Mouse (Mus musculus): ENCODE measurements around the gene Top2a. TPM values are rescaled to one million over a fixed set of nuclear protein-coding genes. Genes with fewer than 3 reads are reported as not detected.

The Top2a gene
- polyA plus RNA-seq, 1 experiment from 2014 or later, result 178 TPM

DNA sequence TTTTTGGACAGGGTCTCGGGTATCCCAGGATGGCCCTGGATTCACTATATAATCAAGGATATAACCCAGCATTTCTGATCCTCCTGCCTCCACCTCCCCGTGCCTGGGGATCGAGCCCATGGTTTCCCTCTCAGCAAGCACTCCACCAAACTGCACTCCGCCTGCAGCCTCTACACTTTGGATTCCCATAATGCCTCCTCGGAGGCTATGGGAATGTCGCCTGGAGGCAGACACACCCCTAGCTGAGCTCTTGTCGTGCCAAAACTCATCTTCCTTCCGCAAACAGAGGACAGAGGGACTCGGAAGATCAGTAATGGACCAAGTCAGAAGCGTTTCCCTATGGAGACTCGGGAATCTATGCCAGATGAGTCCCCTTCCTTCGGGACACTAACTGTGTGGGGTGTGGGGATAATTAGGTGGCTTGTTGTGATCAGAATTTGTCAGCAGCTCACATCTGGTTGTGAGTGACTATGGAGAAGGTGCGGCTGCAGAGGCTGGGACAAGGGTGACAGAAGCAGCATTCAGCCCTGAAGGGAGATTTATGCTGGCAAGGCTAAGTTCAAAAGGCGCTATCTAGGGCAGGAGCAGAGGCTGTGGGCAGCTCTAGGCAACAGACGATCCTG, 45.4 kb downstream of the Top2a start:
- H3K27ac ChIP-seq, result peak overlapping the region; percentile 5; the same call in 1 of the 2 replicates
- ATAC-seq (ENCODE audit: insufficient number of reproducible peaks, low FRiP score, low TSS enrichment, low read depth), result no peak

DNA sequence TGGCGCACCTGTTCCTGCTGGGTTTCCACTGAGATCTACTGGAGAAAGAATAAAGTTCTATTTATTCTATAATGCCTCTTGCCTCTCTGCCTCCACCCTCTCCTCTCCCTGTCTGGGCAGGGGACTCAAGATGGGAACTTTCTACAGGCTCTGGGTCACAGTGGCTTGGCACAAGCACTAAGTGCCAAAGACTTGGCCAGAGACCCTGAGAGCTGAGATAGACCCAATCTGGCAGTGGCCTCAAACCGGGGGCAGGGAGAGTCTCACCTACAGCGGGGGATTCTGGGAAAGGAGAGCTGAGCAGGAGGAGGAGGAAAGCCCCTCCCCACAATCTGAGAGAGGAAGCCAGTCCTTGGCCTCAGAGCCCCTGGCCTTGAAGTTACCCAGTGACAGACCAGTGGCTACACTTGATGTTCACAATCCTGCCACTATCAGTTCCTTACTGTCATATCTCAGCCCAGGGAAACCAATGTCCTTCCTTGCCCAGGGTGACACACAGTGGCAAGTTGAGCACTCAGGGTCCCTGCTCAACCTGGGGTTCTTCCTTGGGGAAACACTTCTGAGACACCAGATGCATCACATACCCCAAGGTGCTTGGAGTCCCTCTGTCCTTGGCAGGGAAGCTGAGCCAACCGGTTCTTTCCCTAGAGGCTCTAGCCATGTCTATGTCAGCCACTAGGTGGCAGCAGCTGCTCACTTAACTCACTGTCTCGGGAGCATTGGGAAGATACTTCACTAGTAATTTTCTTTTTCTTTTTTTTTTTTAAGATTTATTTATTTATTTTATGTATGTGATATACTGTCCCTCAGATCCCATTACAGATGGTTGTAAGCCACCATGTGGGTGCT, 48.9 kb downstream of the Top2a start:
- H3K9me3 ChIP-seq, result no peaks in the 10 kb centered on the region
- no peak overlapping the region for H3K9ac ChIP-seq
- no peak for ATAC-seq (ENCODE audit: insufficient number of reproducible peaks, low FRiP score, low TSS enrichment, low read depth)
- H3K27me3 ChIP-seq, result no peaks in the 10 kb centered on the region
- no peak overlapping the region for H3K27ac ChIP-seq
- H3K4me3 ChIP-seq, result no peak overlapping the region
- WGBS, result 45% methylated on average over 5 of the region's 5 CpGs
- peaks cover 37% of the 10 kb centered on the region for H3K4me1 ChIP-seq
- no peak overlapping the region for H3K4me2 ChIP-seq
- H3K36me3 ChIP-seq, result peaks cover 49% of the 10 kb centered on the region

More for the DNA sequence above, 45.4 kb downstream of the Top2a start:
- Histone ChIP-seq H3K36me3 (peaks cover 15% of the 10 kb centered on the region), H3K4me1 (peaks cover 34% of the 10 kb centered on the region), H3K4me2 (no peak overlapping the region), H3K27me3 (peaks cover 5% of the 10 kb centered on the region; the same call in 1 of the 2 replicates), H3K4me3 (no peak overlapping the region), H3K9ac (no peak overlapping the region), H3K9me3 (no peaks in the 10 kb centered on the region)
- WGBS, result 39% methylated on average over 15 of the region's 15 CpGs

DNA sequence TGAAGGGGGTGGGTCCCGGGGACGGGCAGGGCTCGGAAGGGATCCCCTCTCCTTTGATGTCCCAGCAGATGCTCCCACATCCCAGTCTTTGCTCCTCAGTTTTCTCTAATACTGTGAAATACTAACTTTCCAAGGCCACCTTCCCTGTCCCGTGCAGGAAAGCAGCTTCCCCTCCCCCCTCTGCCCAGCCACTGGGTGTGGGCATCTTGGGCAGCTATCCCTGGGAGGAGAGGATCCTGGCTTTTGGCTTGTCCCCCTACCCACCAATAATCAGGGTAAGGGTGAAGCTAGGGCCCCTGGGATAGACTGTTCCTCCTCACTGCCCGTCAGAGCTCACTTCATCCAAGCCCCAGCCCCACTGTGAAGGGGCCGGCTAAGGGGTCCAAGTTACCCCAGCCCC, 49.8 kb downstream of the Top2a start:
- H3K27ac ChIP-seq, result no peak overlapping the region
- no peak for ATAC-seq (ENCODE audit: insufficient number of reproducible peaks, low FRiP score, low TSS enrichment, low read depth)
- H3K27me3 ChIP-seq, result no peaks in the 10 kb centered on the region
- peaks cover 56% of the 10 kb centered on the region for H3K36me3 ChIP-seq
- H3K9me3 ChIP-seq, result no peaks in the 10 kb centered on the region
- peaks cover 43% of the 10 kb centered on the region for H3K4me1 ChIP-seq
- H3K9ac ChIP-seq, result no peak overlapping the region
- no peak overlapping the region for H3K4me3 ChIP-seq
- WGBS, result 83% methylated on average over 6 of the region's 6 CpGs
- no peak overlapping the region for H3K4me2 ChIP-seq

- Histone ChIP-seq H3K9me3 (no peaks in the 10 kb centered on the region), H3K4me1 (peaks cover 43% of the 10 kb centered on the region), H3K27ac (no peak overlapping the region), H3K9ac (no peak overlapping the region), H3K4me3 (no peak overlapping the region), H3K27me3 (no peaks in the 10 kb centered on the region), H3K36me3 (peaks cover 57% of the 10 kb centered on the region), H3K4me2 (no peak overlapping the region)
- ATAC-seq (ENCODE audit: insufficient number of reproducible peaks, low FRiP score, low TSS enrichment, low read depth), result 0 out of 2 replicates have a peak, but pooled peaks have one; percentile 9
- WGBS, result 87% methylated on average over 14 of the region's 14 CpGs
These were observed 50.4 kb downstream of the Top2a start for GRCm38 (mm10) chr11:98973584-98973983.

- WGBS, result 85% methylated on average over 9 of the region's 9 CpGs
- Histone ChIP-seq H3K4me2 (no peak overlapping the region), H3K36me3 (peaks cover 64% of the 10 kb centered on the region), H3K9ac (no peak overlapping the region), H3K27me3 (no peaks in the 10 kb centered on the region), H3K27ac (no peak overlapping the region), H3K9me3 (no peaks in the 10 kb centered on the region), H3K4me1 (peaks cover 48% of the 10 kb centered on the region), H3K4me3 (no peak overlapping the region)
- 0 out of 2 replicates have a peak, but pooled peaks have one; percentile 17 for ATAC-seq (ENCODE audit: insufficient number of reproducible peaks, low FRiP score, low TSS enrichment, low read depth)
These were observed 51.1 kb downstream of the Top2a start for GRCm38 (mm10) chr11:98972801-98973360.

GRCm38 (mm10) chr11:98972215-98972614, 51.8 kb downstream of the Top2a start:
- no peak overlapping the region for H3K4me3 ChIP-seq
- WGBS, result 51% methylated on average over 9 of the region's 9 CpGs
- no peak overlapping the region for H3K27ac ChIP-seq
- no peak overlapping the region for H3K9ac ChIP-seq
- H3K4me1 ChIP-seq, result peaks cover 55% of the 10 kb centered on the region
- ATAC-seq (ENCODE audit: insufficient number of reproducible peaks, low FRiP score, low TSS enrichment, low read depth), result no peak
- H3K27me3 ChIP-seq, result no peaks in the 10 kb centered on the region
- H3K4me2 ChIP-seq, result no peak overlapping the region
- peaks cover 68% of the 10 kb centered on the region for H3K36me3 ChIP-seq
- H3K9me3 ChIP-seq, result no peaks in the 10 kb centered on the region

DNA sequence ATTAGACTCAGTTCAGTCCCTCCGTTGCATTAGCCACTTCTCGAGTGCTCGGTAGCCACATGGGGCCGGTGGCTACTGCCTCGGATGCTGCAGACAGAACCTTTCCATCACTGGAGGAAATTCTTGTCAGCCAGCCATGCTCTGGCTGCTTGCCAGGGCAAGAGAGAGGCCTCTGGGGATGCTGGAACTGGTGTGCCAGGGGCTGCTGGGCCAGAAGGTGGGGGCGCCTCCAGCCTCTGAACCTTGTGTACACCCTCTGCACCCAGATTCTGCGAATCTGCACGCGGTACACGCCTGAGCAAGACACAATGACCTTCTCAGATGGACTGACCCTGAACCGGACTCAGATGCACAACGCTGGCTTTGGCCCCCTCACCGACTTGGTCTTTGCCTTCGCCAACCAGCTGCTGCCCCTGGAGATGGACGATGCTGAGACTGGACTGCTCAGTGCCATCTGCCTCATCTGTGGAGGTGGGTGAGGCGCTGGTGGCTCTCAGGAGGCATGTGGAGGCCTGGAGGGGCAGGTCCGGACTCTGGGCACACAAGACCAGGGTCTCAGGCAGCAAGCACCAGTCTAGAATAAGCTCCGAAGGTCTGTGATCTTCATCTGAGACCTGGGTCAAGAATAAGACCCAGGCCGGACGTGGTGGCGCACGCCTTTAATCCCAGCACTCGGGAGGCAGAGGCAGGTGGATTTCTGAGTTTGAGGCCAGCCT, 52.5 kb downstream of the Top2a start:
- Histone ChIP-seq H3K9ac (no peak overlapping the region), H3K4me1 (peaks cover 63% of the 10 kb centered on the region), H3K27ac (peak overlapping the region; percentile 27; the same call in 1 of the 2 replicates), H3K36me3 (peaks cover 75% of the 10 kb centered on the region), H3K4me2 (no peak overlapping the region), H3K4me3 (no peak overlapping the region), H3K27me3 (no peaks in the 10 kb centered on the region), H3K9me3 (no peaks in the 10 kb centered on the region)
- 67% methylated on average over 23 of the region's 23 CpGs for WGBS
- no peak for ATAC-seq (ENCODE audit: insufficient number of reproducible peaks, low FRiP score, low TSS enrichment, low read depth)

GRCm38 (mm10) chr11:98970191-98970925, 53.6 kb downstream of the Top2a start:
- no peak for ATAC-seq (ENCODE audit: insufficient number of reproducible peaks, low FRiP score, low TSS enrichment, low read depth)
- 77% methylated on average over 29 of the region's 29 CpGs for WGBS
- H3K4me1 ChIP-seq, result peaks cover 74% of the 10 kb centered on the region
- H3K4me3 ChIP-seq, result no peak overlapping the region
- no peaks in the 10 kb centered on the region for H3K27me3 ChIP-seq
- no peak overlapping the region for H3K4me2 ChIP-seq
- peak overlapping the region; percentile 57 for H3K27ac ChIP-seq
- peaks cover 75% of the 10 kb centered on the region for H3K36me3 ChIP-seq
- H3K9me3 ChIP-seq, result no peaks in the 10 kb centered on the region
- H3K9ac ChIP-seq, result no peak overlapping the region

- 21% methylated on average over 16 of the region's 17 CpGs for WGBS
- H3K4me3 ChIP-seq, result no peak overlapping the region
- H3K27me3 ChIP-seq, result no peaks in the 10 kb centered on the region
- no peak overlapping the region for H3K9ac ChIP-seq
- H3K4me2 ChIP-seq, result no peak overlapping the region
- H3K9me3 ChIP-seq, result no peaks in the 10 kb centered on the region
- ATAC-seq (ENCODE audit: insufficient number of reproducible peaks, low FRiP score, low TSS enrichment, low read depth), result no peak
- H3K27ac ChIP-seq, result peak overlapping the region; percentile 68
- peaks cover 82% of the 10 kb centered on the region for H3K4me1 ChIP-seq
- peaks cover 67% of the 10 kb centered on the region for H3K36me3 ChIP-seq
These were observed 54.5 kb downstream of the Top2a start for GRCm38 (mm10) chr11:98969496-98969927.

GRCm38 (mm10) chr11:98968716-98969495, 55.1 kb downstream of the Top2a start:
- H3K27ac ChIP-seq, result peak overlapping the region; percentile 68
- WGBS, result 10% methylated on average over 20 of the region's 20 CpGs
- ATAC-seq (ENCODE audit: insufficient number of reproducible peaks, low FRiP score, low TSS enrichment, low read depth), result no peak
- no peaks in the 10 kb centered on the region for H3K9me3 ChIP-seq
- H3K27me3 ChIP-seq, result no peaks in the 10 kb centered on the region
- 0 out of 2 replicates have a peak overlapping the region, but pooled peaks have one; percentile 0 for H3K4me2 ChIP-seq
- peaks cover 88% of the 10 kb centered on the region for H3K4me1 ChIP-seq
- H3K36me3 ChIP-seq, result peaks cover 62% of the 10 kb centered on the region
- no peak overlapping the region for H3K9ac ChIP-seq
- no peak overlapping the region for H3K4me3 ChIP-seq

Data from limb, embryonic 15.5 days (tissue).